Mouse (Mus musculus): ENCODE results near the gene Abca3. TPM values are rescaled to one million over a fixed set of nuclear protein-coding genes. Genes with fewer than 3 reads are reported as not detected.

The Abca3 gene
- polyA plus RNA-seq, 1 experiment from 2014 or later = 53.4 TPM

GRCm38 (mm10) chr17:24378496-24378895 lies 26.7 kb downstream of the Abca3 start:
- CTCF ChIA-PET = interaction anchor here (1.6 kb wide), 1 partner anchor 12 kb away, joined by 4 read pairs; no protein-coding TSS in a partner anchor
- ATAC-seq (no peak), DNase-seq (ENCODE audit: low read depth, low spot score) (no peak)
- no peaks in the 10 kb centered on the region for H3K27me3 ChIP-seq
- in situ Hi-C loops (cut with MboI; ENCODE audit: low pct_unique_long_range_greater_than_20kb) = no loop called here
- TF ChIP-seq CTCF (IDR thresholded peaks at IDR 0.05) = no peak
- POLR2A ChIA-PET = no interaction called here

- no peak for ATAC-seq
- ChIA-PET POLR2A (no interaction called here), CTCF (interaction anchor here (1.9 kb wide), 1 partner anchor 18 kb away, joined by 6 read pairs; no protein-coding TSS in a partner anchor)
- in situ Hi-C loops (cut with MboI; ENCODE audit: low pct_unique_long_range_greater_than_20kb) = loop anchor here (10.0 kb wide), 1 partner anchor 209 kb away; no protein-coding TSS in a partner anchor
- DNase-seq (ENCODE audit: low read depth, low spot score) = no peak
- H3K27me3 ChIP-seq = no peaks in the 10 kb centered on the region
- TF ChIP-seq CTCF (IDR thresholded peaks at IDR 0.05) = no peak
These were observed 32.0 kb downstream of the Abca3 start for GRCm38 (mm10) chr17:24383789-24384188.

- ATAC-seq (no peak), DNase-seq (ENCODE audit: low read depth, low spot score) (no peak)
- in situ Hi-C loops (cut with MboI; ENCODE audit: low pct_unique_long_range_greater_than_20kb) = loop anchor here (10.0 kb wide), 1 partner anchor 214 kb away; no protein-coding TSS in a partner anchor
- ChIA-PET CTCF (interaction anchor here (0.9 to 1.2 kb wide), 2 partner anchors 13 to 14 kb away, joined by 3 to 4 read pairs; no protein-coding TSS in a partner anchor), POLR2A (no interaction called here)
- no peaks in the 10 kb centered on the region for H3K27me3 ChIP-seq
- TF ChIP-seq CTCF (IDR thresholded peaks at IDR 0.05) = no peak
These were observed 37.0 kb downstream of the Abca3 start for GRCm38 (mm10) chr17:24388711-24389110.

GRCm38 (mm10) chr17:24389865-24390264 lies 38.1 kb downstream of the Abca3 start:
- CTCF ChIA-PET = interaction anchor here (0.7 to 1.2 kb wide), 5 partner anchors 10 to 216 kb away, joined by 3 to 4 read pairs (median 3); no protein-coding TSS in a partner anchor
- H3K27me3 ChIP-seq = no peaks in the 10 kb centered on the region
- ATAC-seq (no peak), DNase-seq (ENCODE audit: low read depth, low spot score) (no peak)
- POLR2A ChIA-PET = no interaction called here
- in situ Hi-C loops (cut with MboI; ENCODE audit: low pct_unique_long_range_greater_than_20kb) = loop anchor here (10.0 kb wide), 1 partner anchor 215 kb away; no protein-coding TSS in a partner anchor
- TF ChIP-seq CTCF (IDR thresholded peaks at IDR 0.05) = no peak

GRCm38 (mm10) chr17:24391149-24391548 lies 39.4 kb downstream of the Abca3 start:
- H3K27me3 ChIP-seq = no peaks in the 10 kb centered on the region
- no peak for ATAC-seq
- POLR2A ChIA-PET = no interaction called here
- no peak for DNase-seq (ENCODE audit: low read depth, low spot score)
- in situ Hi-C loops (cut with MboI; ENCODE audit: low pct_unique_long_range_greater_than_20kb) = no loop called here
- no peak for TF ChIP-seq CTCF (IDR thresholded peaks at IDR 0.05)
- CTCF ChIA-PET = interaction anchor here (1.2 kb wide), 1 partner anchor 9 kb away, joined by 3 read pairs; no protein-coding TSS in a partner anchor

- ChIA-PET POLR2A (no interaction called here), CTCF (interaction anchor here (1.2 kb wide), 1 partner anchor 20 kb away, joined by 3 read pairs; no protein-coding TSS in a partner anchor)
- DNase-seq (ENCODE audit: low read depth, low spot score) (no peak), ATAC-seq (no peak)
- H3K27me3 ChIP-seq = no peaks in the 10 kb centered on the region
- in situ Hi-C loops (cut with MboI; ENCODE audit: low pct_unique_long_range_greater_than_20kb) = no loop called here
- no peak for TF ChIP-seq CTCF (IDR thresholded peaks at IDR 0.05)
These were observed 41.8 kb downstream of the Abca3 start for GRCm38 (mm10) chr17:24393527-24393926.

- DNase-seq (ENCODE audit: low read depth, low spot score) = no peak
- ChIA-PET POLR2A (no interaction called here), CTCF (interaction anchor here (0.7 kb wide), 1 partner anchor 34 kb away, joined by 3 read pairs; no protein-coding TSS in a partner anchor)
- H3K27me3 ChIP-seq = no peaks in the 10 kb centered on the region
- TF ChIP-seq CTCF (IDR thresholded peaks at IDR 0.05) = no peak
- in situ Hi-C loops (cut with MboI; ENCODE audit: low pct_unique_long_range_greater_than_20kb) = no loop called here
- ATAC-seq = no peak
These were observed 42.7 kb downstream of the Abca3 start for GRCm38 (mm10) chr17:24394456-24394855.

- ChIA-PET POLR2A (no interaction called here), CTCF (interaction anchor here (0.9 to 1.4 kb wide), 3 partner anchors 10 to 13 kb away, joined by 3 to 4 read pairs (median 3); no protein-coding TSS in a partner anchor)
- no peak for TF ChIP-seq CTCF (IDR thresholded peaks at IDR 0.05)
- H3K27me3 ChIP-seq = no peaks in the 10 kb centered on the region
- in situ Hi-C loops (cut with MboI; ENCODE audit: low pct_unique_long_range_greater_than_20kb) = no loop called here
- DNase-seq (ENCODE audit: low read depth, low spot score) (no peak), ATAC-seq (no peak)
These were observed 50.6 kb downstream of the Abca3 start for GRCm38 (mm10) chr17:24402371-24402770.

GRCm38 (mm10) chr17:24407116-24407803 lies 55.5 kb downstream of the Abca3 start:
- POLR2A ChIA-PET = no interaction called here
- in situ Hi-C loops (cut with MboI; ENCODE audit: low pct_unique_long_range_greater_than_20kb) = no loop called here
- no peak for ATAC-seq
- CTCF ChIA-PET = interaction anchor here (0.9 kb wide), 1 partner anchor 9 kb away, joined by 3 read pairs; no protein-coding TSS in a partner anchor
- no peak for DNase-seq (ENCODE audit: low read depth, low spot score)
- no peak for TF ChIP-seq CTCF (IDR thresholded peaks at IDR 0.05)
- no peaks in the 10 kb centered on the region for H3K27me3 ChIP-seq

- no peaks in the 10 kb centered on the region for H3K27me3 ChIP-seq
- ATAC-seq (peak; percentile 2), DNase-seq (ENCODE audit: low read depth, low spot score) (no peak)
- CTCF ChIA-PET = interaction anchor here (0.8 to 1.3 kb wide), 4 partner anchors 8 to 59 kb away, joined by 3 to 4 read pairs (median 3); no protein-coding TSS in a partner anchor
- in situ Hi-C loops (cut with MboI; ENCODE audit: low pct_unique_long_range_greater_than_20kb) = no loop called here
- POLR2A ChIA-PET = interaction anchor here (0.7 kb wide), 1 partner anchor 1654 kb away, joined by 3 read pairs; no protein-coding TSS in a partner anchor
- TF ChIP-seq CTCF (IDR thresholded peaks at IDR 0.05) = no peak
These were observed 61.9 kb downstream of the Abca3 start for GRCm38 (mm10) chr17:24413557-24414211.
